Mouse (Mus musculus) brain, embryonic 14.5 days (tissue): ENCODE measurements at regions not wholly inside any gene's neighbourhood (a gene's known extent, or its start where the extent isn't known, plus 50 kb on each side); places are given as distances from the start of the nearest gene placed in this dataset.

Source experiments
- CTCF ChIP-seq: fragments of 200-500 bp; IDR thresholded peaks from 2 replicates; pipeline ENCODE4 v1.5.1; 2012; ENCODE audit warnings: inconsistent platforms, mild to moderate bottlenecking, moderate library complexity, borderline replicate concordance; ENCODE audit not compliant: insufficient read depth, insufficient read length; ENCODE audit errors: extremely low read depth
- POLR2A ChIP-seq: fragments of 200-500 bp; IDR thresholded peaks from 2 replicates; pipeline ENCODE4 v1.6.1; 2012; ENCODE audit warnings: mild to moderate bottlenecking, inconsistent platforms, borderline replicate concordance; ENCODE audit not compliant: poor library complexity, insufficient read depth, insufficient read length, severe bottlenecking; ENCODE audit errors: extremely low read depth

DNA sequence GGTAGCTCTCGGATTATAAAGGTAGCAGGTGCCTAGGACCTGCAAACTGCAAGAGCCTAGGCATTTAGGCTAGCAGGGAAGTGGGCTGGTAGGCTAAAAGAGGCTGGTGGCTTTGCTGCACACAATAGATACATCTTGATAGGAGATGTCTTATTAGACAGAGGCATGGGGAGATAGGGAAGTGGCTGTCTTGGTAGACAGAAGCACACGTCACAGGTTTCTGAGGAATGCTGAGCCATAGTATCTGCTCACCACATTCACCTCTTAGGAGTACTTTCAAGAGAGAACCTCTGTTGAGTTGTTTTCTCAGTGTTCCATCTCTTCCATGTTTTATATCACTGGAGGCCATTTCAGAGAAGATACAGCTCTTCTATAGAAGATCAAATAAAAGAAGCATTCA lies 89.8 kb upstream of the Fggy start:
- no peak for TF ChIP-seq CTCF
- TF ChIP-seq POLR2A = no peak
